Mouse (Mus musculus): ENCODE results near the gene Ebf3. TPM values are rescaled to one million over a fixed set of nuclear protein-coding genes. Genes with fewer than 3 reads are reported as not detected.

Ebf3 gene
- polyA plus RNA-seq, 1 experiment = 1.9 TPM

DNA sequence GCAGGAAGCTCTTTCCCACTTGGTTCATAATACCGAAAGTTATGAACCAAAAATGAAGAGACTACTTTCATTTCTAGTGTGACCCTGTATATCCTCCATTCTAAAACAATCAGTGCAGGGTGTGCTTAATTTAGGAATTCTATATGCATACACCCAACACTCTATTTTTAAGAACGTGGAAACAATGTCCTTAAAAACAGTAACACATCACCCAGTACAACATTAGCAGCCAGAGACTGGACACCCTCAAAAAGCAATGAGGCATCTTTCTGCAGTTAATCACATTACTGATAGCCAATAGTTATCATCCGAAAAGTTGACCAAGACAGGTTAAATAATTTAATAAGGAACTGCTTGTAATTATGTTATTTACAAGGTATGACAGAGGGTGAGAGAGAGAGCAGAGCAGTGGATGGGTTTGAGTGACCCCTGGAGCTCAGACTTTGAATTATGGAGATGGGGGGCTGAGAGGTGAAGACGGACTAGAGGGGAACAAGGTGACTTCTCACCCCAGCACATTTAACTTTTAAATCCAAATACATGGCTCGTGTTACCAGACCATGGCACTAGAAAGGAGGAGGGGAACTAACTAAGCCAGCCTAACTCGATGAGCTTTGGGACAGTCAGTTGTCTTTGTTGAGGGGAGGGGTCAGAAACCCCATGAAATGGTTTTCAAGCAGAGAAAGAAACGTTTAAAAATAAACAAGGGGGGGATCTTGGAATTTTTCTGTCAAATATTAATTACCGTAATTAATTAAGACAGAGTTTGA is 2.7 kb downstream of the Ebf3 start:
- no peak for DNase-seq
- Histone ChIP-seq H3K27ac (ENCODE audit: insufficient read depth, low read depth, low read length) (no peak overlapping the region), H3K4me1 (ENCODE audit: control insufficient read depth, insufficient read depth, low read length) (no peaks in the 10 kb centered on the region), H3K36me3 (ENCODE audit: control insufficient read depth, insufficient read depth, low read length) (no peaks in the 10 kb centered on the region), H3K4me3 (ENCODE audit: insufficient read depth, low read depth, low read length) (no peak overlapping the region), H3K27me3 (replicated peaks; ENCODE audit: control insufficient read depth, insufficient read depth, low read length) (peaks cover 24% of the 10 kb centered on the region)
- 30% methylated on average over 8 of the region's 8 CpGs for WGBS
- TF ChIP-seq CTCF (conservative IDR thresholded peaks at IDR 0.05; ENCODE audit: insufficient read depth, insufficient read length, low read depth, low read length) (no peak), POLR2A (IDR thresholded peaks at IDR 0.05; ENCODE audit: low read depth, low read length) (no peak)

DNA sequence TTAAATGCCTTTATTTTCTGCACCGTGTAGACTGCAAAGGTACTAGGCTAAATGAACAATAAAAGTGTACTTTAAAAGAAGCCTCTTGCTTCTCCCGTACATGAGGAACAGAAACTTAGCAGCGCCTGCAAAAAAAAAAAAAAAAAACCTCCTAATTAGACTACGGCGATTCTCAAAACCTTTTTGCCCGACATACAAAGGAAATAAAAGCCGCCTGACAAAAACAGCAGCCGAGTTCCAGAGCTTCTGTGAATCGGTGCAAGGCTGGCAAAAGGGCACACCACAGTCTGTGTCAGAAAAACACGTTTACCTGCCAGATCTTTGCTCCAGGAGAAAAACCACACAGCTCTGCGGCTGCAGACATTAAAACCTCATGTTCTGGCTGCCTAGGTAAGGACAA is 3.4 kb downstream of the Ebf3 start:
- TF ChIP-seq POLR2A (IDR thresholded peaks at IDR 0.05; ENCODE audit: low read depth, low read length) (no peak), CTCF (conservative IDR thresholded peaks at IDR 0.05; ENCODE audit: insufficient read depth, insufficient read length, low read depth, low read length) (no peak)
- no peaks in the 10 kb centered on the region for H3K4me1 ChIP-seq (ENCODE audit: control insufficient read depth, insufficient read depth, low read length)
- no peak overlapping the region for H3K27ac ChIP-seq (ENCODE audit: insufficient read depth, low read depth, low read length)
- H3K4me3 ChIP-seq (ENCODE audit: insufficient read depth, low read depth, low read length) = no peak overlapping the region
- DNase-seq = no peak
- H3K36me3 ChIP-seq (ENCODE audit: control insufficient read depth, insufficient read depth, low read length) = no peaks in the 10 kb centered on the region
- WGBS = 17% methylated on average over 11 of the region's 11 CpGs
- H3K27me3 ChIP-seq (replicated peaks; ENCODE audit: control insufficient read depth, insufficient read depth, low read length) = peaks cover 25% of the 10 kb centered on the region

DNA sequence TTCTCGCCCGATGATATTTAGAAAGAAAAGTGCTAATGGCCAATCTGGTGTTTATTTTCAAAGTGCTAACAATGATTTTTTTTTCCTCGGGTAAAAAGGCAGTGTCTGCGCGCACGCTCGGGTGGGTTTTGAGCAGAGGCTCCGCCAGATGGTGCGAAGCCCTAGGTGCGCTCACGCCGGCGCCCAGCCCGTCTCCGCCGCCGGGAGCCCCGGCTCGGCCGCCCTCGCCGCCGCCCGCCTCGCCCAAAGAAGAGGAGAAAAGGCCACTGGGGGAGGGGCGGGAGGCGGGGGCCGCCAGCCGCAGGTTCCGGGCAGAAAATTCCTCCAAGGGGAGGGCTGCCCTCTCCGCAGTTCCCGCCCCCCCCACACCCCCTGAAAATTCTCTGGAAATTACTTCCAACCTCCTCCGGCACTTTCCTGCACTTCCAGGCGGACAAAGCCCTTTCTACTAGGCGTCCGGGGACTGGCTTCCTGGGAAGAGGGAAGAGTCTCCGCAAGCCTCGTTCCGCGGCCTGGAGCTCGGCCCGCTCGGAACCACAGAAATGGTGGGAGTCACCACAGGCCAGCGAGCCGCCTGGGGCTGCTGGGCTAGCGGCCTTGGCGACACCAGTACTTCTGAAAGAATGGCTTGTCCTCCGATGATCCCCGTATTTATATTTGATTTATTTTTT is 4.0 kb downstream of the Ebf3 start:
- H3K27me3 ChIP-seq (replicated peaks; ENCODE audit: control insufficient read depth, insufficient read depth, low read length) = peaks cover 25% of the 10 kb centered on the region
- H3K27ac ChIP-seq (ENCODE audit: insufficient read depth, low read depth, low read length) = no peak overlapping the region
- 4% methylated on average over 49 of the region's 49 CpGs for WGBS
- peak overlapping the region; percentile 16; the same call in 1 of the 2 replicates for H3K4me3 ChIP-seq (ENCODE audit: insufficient read depth, low read depth, low read length)
- TF ChIP-seq POLR2A (IDR thresholded peaks at IDR 0.05; ENCODE audit: low read depth, low read length) = no peak
- no peak for TF ChIP-seq CTCF (conservative IDR thresholded peaks at IDR 0.05; ENCODE audit: insufficient read depth, insufficient read length, low read depth, low read length)
- no peaks in the 10 kb centered on the region for H3K4me1 ChIP-seq (ENCODE audit: control insufficient read depth, insufficient read depth, low read length)
- DNase-seq = no peak
- no peaks in the 10 kb centered on the region for H3K36me3 ChIP-seq (ENCODE audit: control insufficient read depth, insufficient read depth, low read length)

DNA sequence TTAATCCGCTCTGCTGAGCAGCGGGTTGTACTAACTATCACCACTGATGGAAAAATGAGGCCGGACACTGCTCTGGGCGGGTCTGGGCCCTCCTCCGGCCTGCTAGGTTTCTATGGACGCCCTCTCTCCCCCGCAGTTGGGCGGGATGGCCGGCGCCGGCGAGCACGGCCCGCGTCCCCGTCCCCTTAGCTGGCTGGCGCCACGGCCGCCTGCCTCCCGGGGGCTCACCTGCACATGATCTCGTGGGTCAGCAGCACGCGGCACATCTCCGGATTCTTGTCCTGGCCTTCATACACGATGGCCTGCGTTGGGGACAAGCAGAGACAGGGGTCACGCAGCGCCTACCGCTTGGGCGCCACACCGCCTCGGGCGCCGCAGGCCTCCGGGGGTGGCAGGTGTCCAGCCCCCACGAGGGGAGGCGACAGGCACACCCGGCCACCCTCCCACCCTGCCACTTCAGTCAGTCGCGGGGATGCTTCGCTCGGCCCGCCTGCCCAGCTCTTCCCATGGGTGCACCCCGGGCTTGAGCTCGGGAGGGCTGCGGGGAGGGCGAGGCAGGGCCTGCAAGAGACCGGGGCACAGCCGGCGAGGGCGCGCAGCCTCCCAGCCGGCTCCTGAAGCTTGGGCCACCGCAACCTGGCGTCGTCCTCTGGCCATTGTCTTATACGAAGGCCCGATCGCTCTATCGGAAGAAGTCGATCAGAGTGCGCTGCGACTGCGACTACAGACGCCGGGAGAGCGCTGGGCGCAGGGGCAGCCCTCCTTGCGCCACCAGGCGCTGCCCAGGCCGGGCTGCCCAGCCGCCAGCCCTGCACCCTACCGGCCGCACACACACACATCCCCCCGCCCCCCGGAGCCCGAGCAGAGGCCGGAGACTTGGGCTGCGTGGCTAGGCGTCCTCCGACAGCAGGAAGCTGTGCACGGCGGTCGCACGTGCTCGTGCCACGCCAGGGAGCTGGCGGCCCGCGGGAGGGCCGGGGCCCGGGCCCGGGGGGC is 4.9 kb downstream of the Ebf3 start:
- no peaks in the 10 kb centered on the region for H3K4me1 ChIP-seq (ENCODE audit: control insufficient read depth, insufficient read depth, low read length)
- WGBS = 9% methylated on average over 93 of the region's 93 CpGs
- peaks cover 22% of the 10 kb centered on the region for H3K27me3 ChIP-seq (replicated peaks; ENCODE audit: control insufficient read depth, insufficient read depth, low read length)
- peak overlapping the region; percentile 16; the same call in 1 of the 2 replicates for H3K4me3 ChIP-seq (ENCODE audit: insufficient read depth, low read depth, low read length)
- H3K27ac ChIP-seq (ENCODE audit: insufficient read depth, low read depth, low read length) = no peak overlapping the region
- no peaks in the 10 kb centered on the region for H3K36me3 ChIP-seq (ENCODE audit: control insufficient read depth, insufficient read depth, low read length)
- DNase-seq = no peak
- TF ChIP-seq POLR2A (IDR thresholded peaks at IDR 0.05; ENCODE audit: low read depth, low read length) = no peak
- no peak for TF ChIP-seq CTCF (conservative IDR thresholded peaks at IDR 0.05; ENCODE audit: insufficient read depth, insufficient read length, low read depth, low read length)

DNA sequence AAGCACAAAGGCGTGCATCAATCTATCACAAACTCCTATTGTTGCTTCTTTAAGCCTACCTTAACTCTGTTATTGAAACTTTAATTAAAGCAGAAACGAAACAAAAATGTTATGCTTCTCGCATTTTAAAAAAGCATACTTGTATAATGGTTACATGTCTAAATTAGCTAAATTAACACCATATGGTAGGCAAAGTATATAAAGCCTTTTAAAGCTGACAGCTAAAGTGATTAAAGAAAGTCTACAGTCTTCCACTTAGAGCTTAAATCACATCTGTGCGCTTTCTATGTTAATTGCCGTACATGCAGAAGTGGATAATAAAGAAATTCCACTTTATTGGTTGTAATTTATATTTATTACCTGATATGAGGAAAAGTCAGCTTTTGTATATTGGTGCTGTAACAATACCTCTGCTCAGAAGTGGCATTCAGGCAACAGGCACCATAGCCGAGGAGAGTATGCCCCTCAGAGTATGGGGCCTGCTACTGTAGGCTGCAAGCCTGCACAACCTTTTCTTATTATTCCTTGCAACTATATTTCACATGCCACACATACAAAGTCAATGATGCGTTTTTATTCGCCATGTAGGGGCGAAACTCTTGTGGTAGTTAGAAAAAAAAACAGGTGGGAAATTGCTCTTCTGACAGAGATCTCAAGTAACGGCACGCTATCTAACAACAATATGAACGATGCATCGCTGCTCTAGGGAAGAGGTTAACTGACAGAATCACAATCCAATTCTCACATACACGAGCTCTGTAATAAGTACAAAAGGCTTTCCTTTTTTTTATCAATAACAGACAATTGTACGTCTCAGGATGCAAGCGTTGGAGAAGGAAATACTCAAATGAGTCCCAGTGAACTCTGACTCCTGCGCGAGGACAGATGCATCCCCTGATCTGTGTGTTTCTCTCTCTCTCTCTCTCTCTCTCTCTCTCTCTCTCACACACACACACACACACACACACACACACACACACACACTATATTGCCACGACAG is 5.9 kb downstream of the Ebf3 start:
- Histone ChIP-seq H3K27me3 (replicated peaks; ENCODE audit: control insufficient read depth, insufficient read depth, low read length) (peaks cover 20% of the 10 kb centered on the region), H3K36me3 (ENCODE audit: control insufficient read depth, insufficient read depth, low read length) (no peaks in the 10 kb centered on the region), H3K4me1 (ENCODE audit: control insufficient read depth, insufficient read depth, low read length) (no peaks in the 10 kb centered on the region), H3K4me3 (ENCODE audit: insufficient read depth, low read depth, low read length) (no peak overlapping the region), H3K27ac (ENCODE audit: insufficient read depth, low read depth, low read length) (no peak overlapping the region)
- 50% methylated on average over 19 of the region's 19 CpGs for WGBS
- TF ChIP-seq POLR2A (IDR thresholded peaks at IDR 0.05; ENCODE audit: low read depth, low read length) (no peak), CTCF (conservative IDR thresholded peaks at IDR 0.05; ENCODE audit: insufficient read depth, insufficient read length, low read depth, low read length) (no peak)
- DNase-seq = no peak

DNA sequence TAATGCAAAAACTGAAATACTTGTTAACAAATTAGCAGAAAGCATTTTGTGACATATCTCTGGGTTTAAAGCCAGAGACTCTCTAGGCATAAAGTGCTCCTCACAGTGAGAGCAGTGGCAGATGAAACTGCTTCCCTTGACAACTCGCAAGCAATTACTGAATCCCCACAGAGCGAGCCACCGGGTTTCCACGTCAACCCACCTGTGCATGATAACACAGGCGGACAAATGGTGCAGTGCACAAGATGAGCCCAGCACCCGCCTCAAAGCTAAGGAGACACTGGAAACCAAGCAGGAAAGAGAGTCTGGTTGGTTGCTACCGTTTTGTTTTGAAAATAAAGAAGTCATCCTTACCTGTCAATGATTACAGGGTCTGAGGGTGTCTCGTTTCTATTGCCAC is 7.1 kb downstream of the Ebf3 start:
- Histone ChIP-seq H3K27me3 (replicated peaks; ENCODE audit: control insufficient read depth, insufficient read depth, low read length) (peaks cover 20% of the 10 kb centered on the region), H3K36me3 (ENCODE audit: control insufficient read depth, insufficient read depth, low read length) (no peaks in the 10 kb centered on the region), H3K4me1 (ENCODE audit: control insufficient read depth, insufficient read depth, low read length) (no peaks in the 10 kb centered on the region), H3K4me3 (ENCODE audit: insufficient read depth, low read depth, low read length) (no peak overlapping the region), H3K27ac (ENCODE audit: insufficient read depth, low read depth, low read length) (no peak overlapping the region)
- DNase-seq = no peak
- TF ChIP-seq POLR2A (IDR thresholded peaks at IDR 0.05; ENCODE audit: low read depth, low read length) (no peak), CTCF (conservative IDR thresholded peaks at IDR 0.05; ENCODE audit: insufficient read depth, insufficient read length, low read depth, low read length) (no peak)
- 39% methylated on average over 8 of the region's 8 CpGs for WGBS
